Mouse (Mus musculus) MEL (cell line): Measurements from ENCODE around the gene Zkscan17. TPM values are rescaled to one million over a fixed set of nuclear protein-coding genes. Genes with fewer than 3 reads are reported as not detected.
A peak's percentile ranks its signal among the peaks of the same experiment; 100 is the strongest.

ENCODE experiments used
- DNase-seq: peaks from one replicate; pipeline ENCODE4 v3.0.0; 2011; ENCODE audit warnings: low read depth, low spot score
- H3K27ac ChIP-seq: 2 replicates; pipeline ENCODE4 v1.5.1; 2012; ENCODE audit warnings: low read depth, mild to moderate bottlenecking, control low read depth, low read length, moderate library complexity; ENCODE audit not compliant: control insufficient read depth
- H3K27me3 ChIP-seq, 2 experiments: fragments of 150-350 bp in 1 of 2; sonication (generic) in 1 of 2; 2 replicates each; pipeline ENCODE4 v1.6.1; 2012; ENCODE audit warnings: low read length in 2 of 2, mild to moderate bottlenecking in 2 of 2, improper control_type of control experiment in 1 of 2, moderate library complexity in 1 of 2; ENCODE audit not compliant: insufficient read depth in 2 of 2, control insufficient read depth in 1 of 2
- H3K36me3 ChIP-seq, 2 experiments: 2 replicates each; pipeline ENCODE4 v1.6.1; 2012 to 2014; ENCODE audit warnings: low read length in 2 of 2, improper control_type of control experiment in 1 of 2, inconsistent platforms in 1 of 2, mild to moderate bottlenecking in 1 of 2; ENCODE audit not compliant: insufficient read depth in 2 of 2, control insufficient read depth in 1 of 2
- H3K4me1 ChIP-seq, 2 experiments: fragments of 150-350 bp in 1 of 2; sonication (generic) in 1 of 2; 2 replicates each; pipeline ENCODE4 v1.6.1; 2012; ENCODE audit warnings: low read length in 2 of 2, improper control_type of control experiment in 1 of 2, mild to moderate bottlenecking in 1 of 2; ENCODE audit not compliant: insufficient read depth in 2 of 2, control insufficient read depth in 1 of 2
- H3K4me3 ChIP-seq, 2 experiments: fragments of 150-350 bp in 1 of 2; sonication (generic) in 1 of 2; 2 replicates each; pipeline ENCODE4 v1.5.1; 2012; ENCODE audit warnings: low read depth in 2 of 2, low read length in 2 of 2, mild to moderate bottlenecking in 2 of 2, moderate library complexity in 2 of 2, control low read depth in 1 of 2, improper control_type of control experiment in 1 of 2; ENCODE audit not compliant: control insufficient read depth in 1 of 2, insufficient read depth in 1 of 2
- H3K79me2 ChIP-seq: 2 replicates; pipeline ENCODE4 v1.6.1; 2012; ENCODE audit warnings: mild to moderate bottlenecking, low read length, moderate library complexity; ENCODE audit not compliant: control insufficient read depth, poor library complexity, insufficient read depth
- H3K9ac ChIP-seq: 2 replicates; pipeline ENCODE4 v1.6.1; 2012; ENCODE audit warnings: low read depth, mild to moderate bottlenecking, control low read depth, low read length, moderate library complexity; ENCODE audit not compliant: control insufficient read depth, poor library complexity, severe bottlenecking
- H3K9me3 ChIP-seq: fragments of 150-350 bp; sonication (generic); replicated peaks from 2 replicates; pipeline ENCODE4 v1.6.1; 2012; ENCODE audit warnings: mild to moderate bottlenecking, low read length, improper control_type of control experiment, moderate library complexity; ENCODE audit not compliant: insufficient read depth
- CTCF ChIP-seq, 3 experiments: IDR thresholded peaks in 2 of 3; conservative IDR thresholded peaks in 1 of 3; 2 replicates each; pipeline ENCODE4 v1.5.1; 2011 to 2012; ENCODE audit warnings: low read length in 3 of 3, low read depth in 2 of 3, mild to moderate bottlenecking in 2 of 3, improper control_type of control experiment in 1 of 3, inconsistent platforms in 1 of 3, mixed read lengths in 1 of 3, moderate library complexity in 1 of 3; ENCODE audit not compliant: control insufficient read depth in 1 of 3, insufficient read depth in 1 of 3, poor library complexity in 1 of 3, severe bottlenecking in 1 of 3
- EP300 ChIP-seq, 2 experiments: IDR thresholded peaks; 2 replicates each; pipeline ENCODE4 v1.6.1; 2011; ENCODE audit warnings: improper control_type of control experiment in 2 of 2, low read length in 2 of 2, low read depth in 1 of 2, mild to moderate bottlenecking in 1 of 2
- ETS1 ChIP-seq: IDR thresholded peaks from 2 replicates; pipeline ENCODE4 v1.6.1; 2012; ENCODE audit warnings: low read depth, mild to moderate bottlenecking, inconsistent platforms, low read length, improper control_type of control experiment, moderate library complexity
- HCFC1 ChIP-seq: IDR thresholded peaks from 2 replicates; pipeline ENCODE4 v1.6.1; 2012; ENCODE audit warnings: low read depth, mild to moderate bottlenecking, inconsistent platforms, low read length, improper control_type of control experiment, moderate library complexity
- KAT2A ChIP-seq: conservative IDR thresholded peaks from 2 replicates; pipeline ENCODE4 v1.6.1; 2012; ENCODE audit warnings: low read depth, low read length, improper control_type of control experiment, inconsistent platforms
- MAZ ChIP-seq: IDR thresholded peaks from 2 replicates; pipeline ENCODE4 v1.6.1; 2012; ENCODE audit warnings: low read depth, mild to moderate bottlenecking, inconsistent platforms, low read length, improper control_type of control experiment
- POLR2A ChIP-seq, 2 experiments: IDR thresholded peaks; 2 replicates each; pipeline ENCODE4 v1.6.1; 2011 to 2012; ENCODE audit warnings: low read length in 2 of 2, mild to moderate bottlenecking in 2 of 2, control low read depth in 1 of 2, improper control_type of control experiment in 1 of 2, low read depth in 1 of 2, moderate library complexity in 1 of 2; ENCODE audit not compliant: control insufficient read depth in 1 of 2, insufficient read depth in 1 of 2, poor library complexity in 1 of 2
- POLR2AphosphoS2 ChIP-seq: IDR thresholded peaks from 2 replicates; pipeline ENCODE4 v1.6.1; 2011; ENCODE audit warnings: low read length, improper control_type of control experiment
- RAD21 ChIP-seq: IDR thresholded peaks from 2 replicates; pipeline ENCODE4 v1.6.1; 2011; ENCODE audit warnings: mild to moderate bottlenecking, low read depth, low read length, improper control_type of control experiment
- SIN3A ChIP-seq: IDR thresholded peaks from 2 replicates; pipeline ENCODE4 v1.6.1; 2012; ENCODE audit warnings: low read length, improper control_type of control experiment, inconsistent platforms
- SMC3 ChIP-seq: IDR thresholded peaks from 2 replicates; pipeline ENCODE4 v1.6.1; 2011; ENCODE audit warnings: low read depth, low read length, improper control_type of control experiment
- TAL1 ChIP-seq: IDR thresholded peaks from 2 replicates; pipeline ENCODE4 v1.6.1; 2012; ENCODE audit warnings: mild to moderate bottlenecking, inconsistent platforms, low read length, moderate library complexity, mixed read lengths
- ZC3H11A ChIP-seq: IDR thresholded peaks from 2 replicates; pipeline ENCODE4 v1.6.1; 2012; ENCODE audit warnings: low read depth, mild to moderate bottlenecking, inconsistent platforms, low read length, improper control_type of control experiment
- ZNF384 ChIP-seq: IDR thresholded peaks from 2 replicates; pipeline ENCODE4 v1.6.1; 2012; ENCODE audit warnings: low read depth, mild to moderate bottlenecking, inconsistent platforms, low read length, improper control_type of control experiment
- polyA plus RNA-seq, 2 experiments: library from polyadenylated mRNA; stranded (reverse) in 1 of 2; unstranded in 1 of 2; fragments of >175 nt in 1 of 2; fragments of >200 nt in 1 of 2; gene quantifications; 2 replicates each; pipeline versions ENCODE4 v1.2.1 to v1.2.4; 2012; ENCODE audit warnings: low replicate concordance in 2 of 2, low read depth in 1 of 2; ENCODE audit not compliant: insufficient read length in 2 of 2, insufficient read depth in 1 of 2, missing spikeins in 1 of 2
- total RNA-seq: library from RNA; depleted of rRNA; stranded (reverse); fragments of 300-350 nt; gene quantifications from 2 replicates; pipeline ENCODE4 v1.2.3, GENCODE M21; 2012

Zkscan17 gene
- total and polyA plus RNA-seq, 3 experiments, result 31.7 to 49.6 TPM; not detected in 1

GRCm38 (mm10) chr11:59525237-59525636 lies 1.3 kb downstream of the Zkscan17 start (continued):
- peak; percentile 96 for TF ChIP-seq RAD21
- TF ChIP-seq KAT2A, result no peak

DNA sequence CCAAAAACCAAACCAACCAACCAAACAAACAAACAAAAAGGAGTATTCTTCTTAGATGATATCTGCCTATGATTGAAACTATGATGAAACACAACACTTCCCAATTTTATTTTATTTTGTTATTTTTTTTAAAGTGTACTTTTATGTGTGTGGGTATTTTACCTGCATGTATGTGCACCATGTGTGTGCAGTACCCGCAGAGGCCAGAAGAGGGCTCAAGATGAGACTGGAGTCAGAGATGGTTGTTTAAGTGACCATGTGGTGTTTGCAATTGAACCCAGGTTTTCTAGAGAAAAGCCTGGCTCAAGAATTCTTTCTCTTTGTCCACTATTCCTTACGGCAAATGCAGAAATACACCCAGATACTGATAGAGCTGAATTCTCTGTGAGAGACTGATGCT lies 2.4 kb downstream of the Zkscan17 start:
- Histone ChIP-seq H3K27ac (no peak overlapping the region), H3K9me3 (no peaks in the 10 kb centered on the region), H3K4me1 (0 out of 4 replicates have a peak, but pooled peaks cover 0 to 2% of the 10 kb centered on the region in 2 experiments), H3K9ac (no peak overlapping the region), H3K79me2 (no peaks in the 10 kb centered on the region), H3K4me3 (no peak overlapping the region), H3K27me3 (peaks cover 0 to 5% of the 10 kb centered on the region in 2 experiments; a peak in 1 of 4 replicates), H3K36me3 (no peaks in the 10 kb centered on the region)
- peak; percentile 39 for DNase-seq
- TF ChIP-seq ZNF384 (no peak), CTCF (IDR thresholded peaks at IDR 0.05 in 2 of 3, conservative IDR thresholded peaks at IDR 0.05 in 1 of 3; ENCODE audit: control insufficient read depth in 1 of 3, insufficient read depth in 1 of 3, low read depth in 2 of 3, low read length in 3 of 3, poor library complexity in 1 of 3, severe bottlenecking in 1 of 3) (peak; percentile 22 to 45 (median 44); a peak in 5 of 6 replicates)

DNA sequence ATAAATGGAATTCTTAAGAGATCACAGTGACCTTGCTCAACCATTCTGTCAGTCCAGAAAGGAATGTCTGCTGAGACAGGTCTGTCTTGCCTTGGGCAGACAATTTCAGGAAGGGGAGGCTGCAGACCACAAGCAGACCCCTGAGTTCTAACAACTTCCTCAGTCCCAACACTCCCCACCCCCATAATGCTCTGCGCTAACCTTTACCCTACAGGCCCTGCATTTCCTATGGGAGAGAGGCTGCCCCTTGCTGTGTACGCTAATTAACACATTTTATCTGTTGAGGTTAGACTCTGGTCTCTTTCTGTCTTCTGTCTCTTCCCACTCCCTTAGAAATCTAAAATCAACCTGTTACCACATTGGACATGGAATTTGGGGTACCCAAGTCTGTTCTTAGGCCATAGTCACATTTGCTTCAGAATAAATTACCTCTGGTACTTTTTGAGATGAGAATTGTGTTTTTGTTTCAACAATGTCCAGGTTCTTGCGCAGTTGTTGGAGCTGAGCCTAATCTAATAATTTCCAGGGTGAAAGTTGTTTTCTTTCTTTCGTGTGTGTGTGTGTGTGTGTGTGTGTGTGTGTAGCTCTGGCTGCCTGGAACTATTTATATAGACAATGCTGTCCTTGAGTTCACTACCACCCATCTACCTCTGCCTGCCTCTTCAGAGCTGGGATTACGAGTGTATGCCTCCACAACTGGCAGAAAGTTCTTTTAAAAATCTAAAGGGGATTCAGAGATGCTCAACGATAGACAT lies 6.6 kb downstream of the Zkscan17 start:
- no peak overlapping the region for H3K4me3 ChIP-seq
- no peak for TF ChIP-seq EP300 (IDR thresholded peaks at IDR 0.05; ENCODE audit: low read depth in 1 of 2, low read length in 2 of 2)
- TF ChIP-seq KAT2A, result no peak
- TF ChIP-seq POLR2A (IDR thresholded peaks at IDR 0.05; ENCODE audit: control insufficient read depth in 1 of 2, insufficient read depth in 1 of 2, low read depth in 1 of 2, low read length in 2 of 2, poor library complexity in 1 of 2), result no peak
- no peak for TF ChIP-seq ETS1
- no peak for TF ChIP-seq TAL1
- TF ChIP-seq HCFC1, result no peak
- TF ChIP-seq SMC3, result no peak
- TF ChIP-seq SIN3A, result no peak
- TF ChIP-seq MAZ, result no peak
- TF ChIP-seq ZC3H11A, result no peak
- TF ChIP-seq POLR2AphosphoS2, result no peak
- no peak overlapping the region for H3K27ac ChIP-seq
- H3K9me3 ChIP-seq, result no peaks in the 10 kb centered on the region
- H3K79me2 ChIP-seq, result no peaks in the 10 kb centered on the region
- H3K9ac ChIP-seq, result no peak overlapping the region
- DNase-seq, result no peak
- peaks cover 0 to 14% of the 10 kb centered on the region in 2 experiments; a peak in 2 of 4 replicates for H3K36me3 ChIP-seq
- peaks cover 0 to 3% of the 10 kb centered on the region in 2 experiments; a peak in 1 of 4 replicates for H3K27me3 ChIP-seq
- H3K4me1 ChIP-seq, result peaks cover 0 to 16% of the 10 kb centered on the region in 2 experiments; a peak in 3 of 4 replicates
